Mouse (Mus musculus): ENCODE measurements around the gene Spaca4.
A peak's percentile ranks its signal among the peaks of the same experiment; 100 is the strongest.

Spaca4 gene

DNA sequence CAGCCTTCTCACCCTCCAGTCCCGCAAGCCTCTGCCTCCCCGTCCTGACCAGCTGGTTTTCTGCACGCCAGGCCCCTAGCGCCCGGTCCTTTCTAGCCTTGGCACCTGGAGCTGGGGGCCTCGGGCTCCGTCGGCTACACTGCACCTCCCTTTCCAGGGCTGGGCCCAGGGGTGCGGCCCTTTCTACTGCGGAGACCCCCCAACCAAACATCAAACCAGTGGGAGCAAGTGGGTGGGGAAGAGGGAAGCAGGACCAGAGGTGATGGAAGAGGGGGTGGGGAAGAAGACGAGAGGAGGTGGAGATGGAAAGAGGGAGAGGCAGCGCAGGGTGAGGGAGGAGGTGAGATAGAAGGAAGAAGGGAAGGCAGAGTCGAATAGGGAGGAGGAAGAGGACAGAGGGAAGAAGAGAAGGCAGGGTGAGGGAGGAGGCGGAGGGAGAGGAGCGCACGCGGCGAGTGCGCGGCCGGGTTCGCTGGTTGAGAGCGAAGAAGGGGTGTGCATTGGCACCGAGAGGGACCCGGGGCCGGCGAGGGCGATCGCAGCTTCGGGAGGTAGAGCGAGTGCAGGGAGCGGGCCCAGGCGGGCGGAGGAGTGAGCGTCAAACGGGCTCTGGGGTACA is 26.0 kb downstream of the Spaca4 start, which contains the start of gene Car11:
TSS of gene Car11 (plus strand) at position 321 of the 619 bp plus-strand sequence.
- no peak for DNase-seq (ENCODE audit: low read depth)

DNA sequence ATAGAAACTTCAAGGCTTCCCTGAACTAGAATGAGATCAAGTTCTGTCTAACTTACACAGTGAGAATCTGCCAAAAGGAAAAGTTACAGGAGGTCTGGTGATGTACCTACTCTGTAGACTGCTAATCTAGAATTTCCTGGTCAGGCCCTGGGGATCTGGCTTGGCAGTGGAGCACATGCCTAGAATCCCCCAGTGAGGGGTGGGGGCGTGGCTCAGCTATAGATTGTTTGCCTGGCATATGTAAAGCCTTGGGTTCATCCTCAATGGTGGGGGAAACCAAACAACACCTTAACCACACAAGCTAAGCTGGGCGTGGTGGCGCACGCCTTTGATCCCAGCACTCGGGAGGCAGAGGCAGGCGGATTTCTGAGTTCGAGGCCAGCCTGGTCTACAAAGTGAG is 27.7 kb downstream of the Spaca4 start:
- peak; percentile 25 for DNase-seq (ENCODE audit: low read depth)

DNA sequence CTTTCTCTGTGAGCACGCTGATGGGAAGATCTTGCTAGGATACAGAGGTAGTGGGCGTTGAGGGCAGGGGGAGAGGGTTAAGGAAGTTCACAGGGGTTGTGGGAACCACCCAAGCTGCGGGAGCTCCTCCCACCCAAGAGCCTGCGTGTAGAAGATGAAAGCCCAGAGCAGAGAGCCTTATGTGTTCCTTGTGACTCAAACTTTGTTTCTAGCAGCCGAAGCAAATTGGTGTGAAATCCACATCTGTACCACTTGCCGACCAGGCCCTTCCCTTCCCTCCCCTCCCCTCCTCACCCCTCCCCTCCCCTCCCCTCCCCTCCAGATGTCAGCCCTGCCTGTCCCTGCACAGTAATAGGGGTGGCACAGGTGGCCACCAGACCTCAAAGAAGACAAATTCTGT is 30.5 kb downstream of the Spaca4 start:
- peak; percentile 21 for DNase-seq (ENCODE audit: low read depth)

DNA sequence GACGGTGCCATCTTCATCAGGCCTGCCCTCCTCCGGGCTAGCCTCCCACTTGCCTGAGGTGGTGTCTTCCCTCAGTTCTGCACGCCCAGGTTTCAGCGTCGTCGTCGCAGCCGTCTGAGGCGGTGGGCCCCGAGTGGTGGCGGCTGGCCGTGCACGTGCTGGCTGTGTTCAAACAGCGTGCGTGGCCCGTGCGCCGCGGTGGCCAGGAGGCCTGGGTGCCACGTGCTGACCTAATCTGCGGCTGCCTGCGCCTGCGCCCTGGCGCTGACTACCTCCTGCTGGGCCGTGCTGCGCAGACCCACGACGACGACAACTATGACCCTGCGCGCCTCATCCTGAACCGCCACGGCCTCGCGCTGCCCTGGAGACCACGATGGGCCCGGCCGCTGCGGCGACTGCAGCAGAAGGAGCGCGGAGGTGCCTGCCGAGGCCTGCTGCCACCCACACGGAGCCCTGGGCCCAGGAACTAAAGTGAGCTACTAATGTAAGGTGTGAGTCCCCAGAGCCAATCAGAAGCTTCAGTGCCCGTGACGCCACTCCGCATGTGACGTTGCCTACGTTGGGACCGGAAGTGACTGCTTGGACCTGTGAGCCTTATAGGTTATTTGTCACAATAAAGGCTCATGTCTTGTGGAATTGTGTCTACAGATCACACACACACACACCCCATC is 31.6 kb downstream of the Spaca4 start, which contains the start of gene Sec1:
TSS of gene Sec1 (minus strand) at position 482 of the 671 bp plus-strand sequence.
- no peak for DNase-seq (ENCODE audit: low read depth)

DNA sequence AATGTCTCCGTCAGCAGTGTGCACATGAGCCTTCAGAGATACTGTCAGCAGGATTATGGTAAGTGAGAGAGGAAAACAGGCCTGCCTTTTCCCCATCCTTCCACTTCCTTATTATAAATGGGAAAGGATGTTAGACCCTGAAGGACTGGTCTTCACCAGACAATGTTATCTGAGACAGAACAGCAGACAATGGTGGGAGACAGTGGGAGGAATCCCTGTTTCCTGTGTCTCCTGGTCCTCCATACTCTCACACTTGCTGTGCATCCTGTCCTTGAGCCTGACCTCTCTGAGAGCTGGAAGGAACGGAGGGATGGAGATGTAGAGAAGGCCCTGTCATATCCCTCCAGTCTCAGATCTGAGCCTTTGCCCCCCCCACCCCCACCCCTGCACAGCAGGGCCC is 33.2 kb downstream of the Spaca4 start:
- DNase-seq (ENCODE audit: low read depth), result no peak

DNA sequence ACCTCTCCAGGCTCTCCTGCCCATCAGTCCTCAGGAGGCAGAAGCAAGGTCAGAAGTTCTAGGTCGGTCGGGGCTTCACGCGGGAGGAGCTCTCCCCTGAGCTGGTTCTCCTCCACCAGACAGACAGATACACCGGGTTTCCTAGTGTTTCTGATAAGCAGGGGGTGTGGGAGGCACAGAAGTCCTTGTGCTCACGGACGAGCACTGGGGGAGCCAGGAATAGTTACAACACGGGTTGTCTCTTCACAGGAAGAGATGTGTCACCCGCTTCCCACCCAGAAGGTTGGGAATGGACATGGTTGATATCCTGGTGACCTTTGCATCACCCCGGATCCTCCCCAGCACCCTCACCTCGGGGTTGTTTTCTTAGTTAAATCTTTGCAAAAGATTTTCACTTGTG is 35.8 kb downstream of the Spaca4 start:
- DNase-seq (ENCODE audit: low read depth), result no peak

DNA sequence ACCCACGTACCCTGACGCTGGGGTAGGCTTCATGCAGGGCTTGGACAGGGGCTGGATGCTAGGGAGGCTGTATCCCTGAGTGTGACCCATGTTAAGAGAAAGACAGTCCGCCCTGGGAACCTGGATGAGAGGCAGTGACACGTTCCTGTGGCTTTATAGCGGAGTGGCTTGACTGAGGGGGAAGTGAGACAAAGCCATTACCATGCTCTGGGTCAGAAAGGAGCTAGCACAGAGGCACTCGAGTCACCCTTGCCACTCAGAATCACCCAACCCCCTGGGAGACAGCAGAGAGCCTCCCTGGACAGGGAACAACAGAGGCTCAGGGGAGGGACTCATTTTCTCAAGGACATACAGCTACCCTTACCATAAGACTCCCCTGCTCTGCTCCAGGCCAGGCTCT is 36.5 kb downstream of the Spaca4 start:
- DNase-seq (ENCODE audit: low read depth), result no peak

DNA sequence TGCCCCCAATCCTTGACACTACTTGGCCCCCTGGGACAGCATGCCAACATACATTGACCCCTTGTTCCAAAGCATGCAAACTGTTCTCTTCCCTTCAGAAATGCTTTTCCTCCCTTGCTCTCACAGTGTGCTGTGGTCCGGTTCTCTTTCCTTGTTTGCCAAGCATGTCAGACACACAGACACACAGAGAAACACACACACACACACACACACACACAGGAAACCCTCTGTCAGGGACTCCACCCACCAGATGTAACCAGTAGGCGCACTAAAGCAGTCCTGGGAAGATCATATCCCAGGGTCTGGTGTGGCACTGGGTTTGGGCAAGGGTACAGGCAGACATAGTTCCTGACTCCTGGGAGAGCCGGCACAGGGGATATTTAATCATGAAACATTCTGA is 38.8 kb downstream of the Spaca4 start:
- DNase-seq (ENCODE audit: low read depth), result no peak

DNA sequence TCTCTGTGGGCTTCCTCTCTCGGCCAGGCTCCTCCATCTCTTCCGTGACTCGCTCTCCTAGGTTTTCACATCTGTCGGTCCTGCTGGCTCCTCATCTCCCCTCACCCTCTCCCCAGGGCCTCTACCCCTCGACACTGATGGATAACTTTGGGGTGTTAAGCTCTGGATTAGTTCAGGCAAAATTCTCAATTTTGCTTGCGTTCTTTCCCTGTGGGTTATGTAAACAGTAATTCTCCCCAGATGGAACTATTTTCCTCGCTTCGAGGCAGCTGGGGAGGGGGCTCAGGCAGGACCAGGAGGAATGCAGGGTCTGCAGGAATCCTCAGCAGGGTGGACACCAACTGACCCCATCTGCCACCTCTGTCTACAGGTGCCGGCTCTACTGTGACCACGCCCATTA is 39.8 kb downstream of the Spaca4 start:
- no peak for DNase-seq (ENCODE audit: low read depth)

DNA sequence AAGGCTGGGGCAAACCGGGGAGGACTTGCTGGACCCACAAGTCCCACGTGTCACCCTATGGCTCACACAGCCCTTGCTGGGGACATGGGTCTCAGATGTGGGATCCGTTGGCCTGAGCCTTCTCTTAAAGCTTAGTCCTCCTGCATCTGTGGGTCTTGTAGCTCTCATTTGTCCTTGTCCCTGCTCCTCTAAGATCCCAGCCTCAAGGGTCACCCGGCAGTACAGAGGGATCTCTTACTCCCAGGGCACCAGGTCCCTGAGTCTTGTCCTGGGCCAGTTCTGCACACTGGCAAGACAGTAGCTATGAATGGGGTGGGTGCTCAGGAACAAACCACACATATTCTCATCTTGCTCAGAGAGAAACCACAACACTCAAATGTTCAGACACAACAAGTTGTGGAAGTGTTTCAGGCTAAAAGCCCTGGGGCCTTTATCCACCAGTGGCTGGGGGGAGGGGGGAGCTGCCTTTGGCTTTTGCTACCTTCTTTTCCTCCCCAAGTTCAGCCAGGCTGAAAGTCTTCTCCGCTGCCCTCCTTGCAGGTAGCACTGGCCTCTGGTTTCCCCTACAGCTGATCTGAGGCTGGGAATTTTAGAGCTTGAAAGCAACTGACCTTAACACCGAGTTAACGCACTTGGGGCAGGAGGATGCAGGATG is 42.1 kb downstream of the Spaca4 start, which contains the start of gene Ntn5:
TSS of gene Ntn5 (plus strand) at position 627 of the 655 bp plus-strand sequence.
- DNase-seq (ENCODE audit: low read depth), result peak; percentile 32

DNA sequence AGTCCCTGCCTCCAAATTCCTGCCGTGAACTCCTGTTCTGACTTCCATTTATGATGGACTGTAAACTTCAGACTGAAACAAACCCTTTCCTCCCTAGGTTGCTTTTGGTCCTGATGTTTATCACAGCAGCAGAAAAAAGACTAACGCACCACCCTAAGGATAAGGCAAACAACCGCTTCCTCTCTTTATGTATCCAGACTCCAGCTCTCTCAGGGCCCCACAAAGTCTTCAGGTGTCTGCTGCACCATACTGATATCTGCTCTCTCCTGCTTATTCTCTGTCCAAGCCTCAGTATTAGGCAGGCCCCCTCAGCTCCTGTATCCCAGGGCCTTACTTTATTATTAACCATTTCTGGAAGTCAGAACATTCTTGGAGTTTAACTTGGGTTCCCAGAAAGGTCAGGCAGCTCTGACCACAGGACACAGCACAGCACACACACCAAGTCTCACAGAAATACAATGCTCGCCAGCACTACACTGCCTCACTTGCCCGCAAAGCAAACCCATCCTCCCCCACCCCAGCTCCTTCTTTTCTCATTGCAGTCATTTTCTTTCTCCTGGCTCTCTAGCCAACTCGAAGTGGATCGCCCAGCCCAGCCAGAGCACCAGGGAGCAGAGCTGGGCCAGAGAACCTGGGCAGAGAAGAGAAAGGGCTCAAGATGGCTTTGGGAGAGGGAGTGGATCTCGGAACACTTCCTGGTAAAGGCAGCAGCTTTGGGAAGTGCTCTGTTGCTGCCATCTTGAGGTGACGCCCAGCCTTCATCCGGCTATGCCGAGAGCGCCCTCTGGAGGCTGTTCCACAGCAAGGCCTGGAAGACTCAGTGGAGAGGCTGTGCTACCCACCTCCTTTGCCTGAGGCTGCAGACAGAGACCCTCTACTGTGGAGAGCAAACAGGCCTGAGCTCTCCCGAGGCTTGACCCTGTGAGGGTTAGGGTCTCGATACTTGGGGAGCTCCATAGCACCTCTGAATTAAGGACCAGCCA is 43.2 kb downstream of the Spaca4 start:
- peak; percentile 92 for DNase-seq (ENCODE audit: low read depth)

DNA sequence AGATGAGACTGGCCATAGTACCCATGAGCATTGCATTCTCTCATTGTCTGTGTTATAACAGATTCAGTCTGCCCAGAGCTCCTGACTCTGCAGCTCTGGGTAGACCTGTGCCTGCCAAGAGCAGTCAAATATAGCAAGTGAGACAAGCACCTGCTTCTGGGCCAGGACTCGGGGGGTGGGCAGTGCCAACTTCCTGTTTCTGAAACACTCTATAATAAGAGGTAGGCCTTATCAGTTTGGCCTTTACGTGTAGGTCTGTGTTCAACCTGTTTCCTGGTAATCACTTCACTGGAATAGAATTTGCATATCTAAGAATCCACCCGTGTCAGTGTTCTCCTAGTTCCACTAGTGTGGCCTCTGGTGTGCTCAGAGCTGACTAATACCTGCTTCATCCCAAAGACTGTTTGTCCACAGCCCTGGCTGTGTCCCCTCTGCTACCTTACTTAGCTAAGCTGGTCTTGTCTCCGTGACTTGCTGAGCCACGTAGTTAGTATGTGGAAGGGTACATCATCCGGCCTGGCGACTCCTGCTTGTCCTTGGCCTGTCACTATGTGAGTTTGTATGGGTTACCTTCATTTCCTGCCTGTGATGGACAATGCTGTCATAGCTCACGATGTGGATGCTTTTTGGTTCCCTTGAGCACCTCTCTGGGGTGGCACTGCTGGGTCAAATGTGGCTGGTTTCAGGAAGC is 44.4 kb downstream of the Spaca4 start:
- peak; percentile 52 for DNase-seq (ENCODE audit: low read depth)

DNA sequence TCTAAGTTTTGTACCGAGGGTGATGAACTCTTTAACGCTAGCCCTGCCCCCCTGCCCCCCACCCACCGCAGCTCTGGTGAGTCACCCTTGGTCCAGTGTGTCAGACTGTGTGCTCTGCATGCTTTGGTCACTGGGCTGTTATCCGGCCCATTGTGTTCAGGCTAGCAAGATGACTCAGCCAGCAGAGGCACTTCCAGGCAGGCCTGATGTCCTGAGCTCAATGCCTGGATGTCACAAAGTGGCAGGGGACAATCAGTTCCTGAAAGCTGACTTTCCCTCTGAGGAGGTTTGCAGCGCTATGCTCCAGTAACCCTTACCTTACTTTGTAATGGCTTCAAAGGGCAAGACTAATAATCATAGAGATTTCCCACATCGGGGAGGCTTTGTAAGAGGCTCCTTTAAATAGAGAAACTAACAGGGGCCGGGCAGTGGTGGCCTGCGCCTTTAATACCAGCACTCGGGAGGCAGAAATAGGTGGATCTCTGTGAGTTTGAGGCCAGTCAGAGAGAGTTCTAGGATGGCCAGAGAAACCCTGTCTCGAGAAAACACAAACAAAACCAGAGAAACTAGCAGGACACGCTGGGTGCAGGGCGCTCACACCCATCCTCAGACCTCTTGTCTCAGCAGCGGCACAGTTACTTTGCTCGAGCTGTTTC is 45.5 kb downstream of the Spaca4 start:
- no peak for DNase-seq (ENCODE audit: low read depth)

DNA sequence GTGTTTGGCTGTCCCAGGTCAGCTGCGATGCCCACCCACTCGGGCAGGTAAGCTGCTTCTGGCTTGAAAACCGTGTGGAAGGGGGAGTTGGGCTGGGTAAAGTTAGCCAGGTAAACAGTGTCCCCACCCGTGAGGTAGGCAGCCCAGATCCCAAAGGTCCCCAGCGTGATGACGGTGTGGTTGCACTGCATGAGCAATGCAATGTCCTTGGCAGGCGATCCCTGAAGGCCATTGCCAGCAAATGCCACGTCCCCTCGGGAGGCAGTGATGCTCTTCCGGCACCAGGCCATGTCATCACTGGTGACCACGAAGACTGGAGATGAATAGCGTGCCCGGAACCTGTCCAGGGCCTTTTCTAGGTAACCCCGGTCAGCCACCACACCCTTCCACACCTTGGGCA is 47.1 kb downstream of the Spaca4 start:
- no peak for DNase-seq (ENCODE audit: low read depth)

DNA sequence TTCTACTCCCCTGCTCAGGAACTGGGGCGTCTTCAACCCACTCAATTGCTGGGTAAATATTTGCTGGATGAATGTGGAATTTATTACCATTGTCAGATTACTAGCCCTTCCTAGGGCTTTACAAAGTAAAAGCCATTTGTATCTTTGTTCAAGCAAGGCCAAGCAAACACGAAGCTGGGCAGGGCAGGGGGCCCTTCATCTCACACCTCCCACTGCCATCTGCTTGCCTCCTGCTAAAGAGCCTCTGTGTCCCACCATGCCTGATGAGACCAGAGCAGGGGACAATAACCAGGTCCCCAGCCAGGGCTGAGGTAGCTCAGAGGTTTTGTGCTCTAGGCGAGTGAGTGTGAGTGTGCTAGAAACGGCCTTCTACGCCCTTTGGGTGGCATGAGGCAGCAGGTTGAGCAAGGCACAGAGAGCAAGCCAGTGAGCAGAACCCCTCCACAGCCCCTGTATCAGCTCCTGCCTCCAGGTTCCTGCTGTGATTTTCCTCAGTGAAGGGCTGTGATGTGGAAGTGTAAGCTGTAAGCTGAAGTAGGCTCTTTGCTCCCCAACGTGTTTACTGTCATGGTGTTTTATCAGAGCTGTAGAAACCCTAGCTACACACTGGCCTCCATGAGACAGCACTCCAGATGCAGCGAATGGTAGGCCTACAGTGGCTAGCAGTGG is 47.9 kb downstream of the Spaca4 start:
- no peak for DNase-seq (ENCODE audit: low read depth)
